Mouse (Mus musculus) kidney, postnatal 4 days (tissue): Measurements from ENCODE around the gene Hyal1.
A peak's percentile ranks its signal among the peaks of the same experiment; 100 is the strongest.

Experiments
- DNase-seq, 2 experiments: peaks; one replicate each; pipeline ENCODE4 v3.0.0; 2021; ENCODE audit warnings: mixed read lengths in 2 of 2

Gene Hyal1

DNA sequence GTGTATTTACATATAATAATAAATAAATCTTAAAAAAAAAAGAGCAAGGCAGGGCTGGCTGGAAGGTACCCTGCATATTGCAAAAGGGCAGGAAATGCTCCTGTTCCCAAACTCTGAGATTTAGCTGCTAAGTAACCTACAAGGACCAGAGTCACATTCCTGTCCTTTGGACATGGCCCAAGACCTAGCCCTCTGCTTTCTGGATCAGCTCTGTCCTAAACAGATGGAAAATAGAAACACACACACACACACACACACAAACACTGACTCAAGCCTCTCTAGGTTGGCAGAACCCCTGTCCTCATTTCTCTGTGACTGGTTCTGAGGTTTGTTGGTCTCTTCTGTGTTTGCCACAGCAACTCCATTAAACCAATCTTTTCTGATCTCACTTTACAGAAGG, 44.2 kb downstream of the Hyal1 start:
- peak in 1 of 2 experiments; percentile 47 for DNase-seq

DNA sequence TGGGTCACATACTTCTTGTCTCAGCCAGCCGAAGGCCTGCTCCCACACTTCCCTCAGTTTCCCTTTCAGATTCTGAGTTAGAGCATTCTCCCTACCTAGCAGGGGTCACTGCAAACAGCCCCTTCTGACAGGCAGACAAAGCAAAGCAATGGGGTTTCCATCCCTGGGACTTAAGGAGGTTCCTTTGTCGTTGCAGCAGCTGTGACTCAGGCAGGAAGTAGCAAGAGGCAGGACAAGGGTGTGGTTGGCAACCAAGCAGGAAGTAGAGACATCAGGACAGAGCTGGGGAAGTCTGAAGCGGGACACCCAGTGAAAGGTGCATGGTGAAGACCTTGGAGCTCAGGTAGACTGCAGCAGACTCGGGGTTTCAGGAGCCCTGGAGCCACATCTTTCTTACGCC, 47.8 kb downstream of the Hyal1 start:
- peak; percentile 21 to 34 for DNase-seq

DNA sequence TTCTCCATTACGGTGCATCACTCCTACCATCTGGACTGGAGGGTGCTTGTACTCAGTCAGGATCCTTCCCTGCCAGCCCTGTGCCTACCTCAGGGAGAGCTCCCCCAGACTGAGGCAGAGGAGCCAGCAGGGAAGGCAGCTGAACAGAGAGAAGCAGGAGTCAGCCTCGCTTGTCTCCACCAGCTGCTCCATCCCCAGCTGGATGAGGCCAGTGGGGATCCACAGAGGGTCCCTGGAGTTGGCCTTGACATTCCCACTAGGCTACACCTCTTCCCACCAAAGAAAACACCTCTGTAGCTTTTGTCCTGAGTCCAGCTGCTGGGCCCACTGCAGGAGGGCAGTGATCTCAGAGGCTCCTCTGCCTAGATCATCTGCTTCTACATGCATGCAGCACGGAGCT, 48.2 kb downstream of the Hyal1 start:
- no peak for DNase-seq

DNA sequence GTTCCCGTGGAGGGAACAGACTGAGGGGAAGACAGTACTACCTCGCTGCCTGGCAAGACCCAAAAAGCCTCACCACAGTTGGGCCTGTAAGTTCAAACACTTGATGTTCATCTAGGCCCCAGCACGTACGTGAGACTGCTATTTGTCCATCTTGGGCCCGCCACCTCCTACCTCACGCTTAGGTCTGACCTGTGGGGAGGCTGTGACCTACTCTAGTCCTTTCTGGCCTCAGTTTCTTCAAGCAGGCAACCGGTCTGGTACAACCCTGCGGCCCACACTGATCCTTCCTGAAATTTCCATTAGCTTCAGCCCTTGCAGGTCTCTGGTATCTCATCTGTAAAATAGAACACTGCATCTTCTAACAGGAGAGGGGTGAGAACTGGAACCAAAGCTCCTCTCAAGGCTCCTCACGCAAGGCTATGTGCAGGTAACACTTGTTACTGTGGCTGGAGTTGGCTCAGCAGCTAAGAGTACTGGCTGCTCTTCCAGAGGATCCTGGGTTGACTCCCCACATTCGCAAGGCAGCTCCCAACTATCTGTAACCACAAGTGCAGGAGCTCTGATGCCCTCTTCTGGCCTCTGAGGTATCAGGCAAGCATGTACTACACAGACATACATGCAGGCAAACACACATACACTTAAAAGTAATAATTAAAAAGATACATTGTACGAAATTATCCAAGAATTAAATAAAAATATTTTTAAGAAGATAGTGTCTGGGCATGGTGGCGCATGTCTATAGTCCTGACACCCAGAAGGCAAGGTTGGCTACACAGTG, 48.8 kb downstream of the Hyal1 start:
- peak in 1 of 2 experiments; percentile 47 for DNase-seq

DNA sequence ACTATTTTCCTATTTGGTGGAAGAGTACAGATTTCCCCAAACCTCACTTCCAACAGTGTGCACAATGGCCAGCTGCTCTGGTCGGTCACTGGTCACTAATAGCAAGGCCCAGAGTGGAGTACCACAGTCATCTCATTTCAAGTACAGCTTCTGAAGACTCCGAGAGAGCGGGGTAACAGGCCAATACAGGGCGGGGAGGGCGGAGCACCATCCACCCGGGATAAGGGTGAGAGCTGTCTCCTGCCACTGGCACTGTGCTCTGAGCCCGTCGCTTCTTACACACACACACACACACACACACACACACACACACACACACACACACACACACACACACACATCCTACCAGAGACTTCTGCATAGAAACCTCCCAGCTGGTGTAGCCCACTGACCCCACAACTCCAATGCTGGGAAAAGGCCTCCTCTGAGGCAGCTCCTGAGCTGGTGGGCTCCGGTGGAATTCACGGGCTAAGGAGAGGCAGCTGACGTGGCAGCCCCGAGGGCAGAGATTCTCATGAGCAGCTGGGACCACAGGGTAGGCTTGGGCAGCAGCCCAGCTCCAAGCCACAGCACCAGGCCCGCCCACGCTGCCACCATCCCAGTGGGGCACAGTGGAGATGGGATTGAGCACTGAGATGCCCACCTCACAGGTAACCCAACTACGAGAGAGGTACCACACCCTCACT, 49.6 kb downstream of the Hyal1 start:
- no peak for DNase-seq

DNA sequence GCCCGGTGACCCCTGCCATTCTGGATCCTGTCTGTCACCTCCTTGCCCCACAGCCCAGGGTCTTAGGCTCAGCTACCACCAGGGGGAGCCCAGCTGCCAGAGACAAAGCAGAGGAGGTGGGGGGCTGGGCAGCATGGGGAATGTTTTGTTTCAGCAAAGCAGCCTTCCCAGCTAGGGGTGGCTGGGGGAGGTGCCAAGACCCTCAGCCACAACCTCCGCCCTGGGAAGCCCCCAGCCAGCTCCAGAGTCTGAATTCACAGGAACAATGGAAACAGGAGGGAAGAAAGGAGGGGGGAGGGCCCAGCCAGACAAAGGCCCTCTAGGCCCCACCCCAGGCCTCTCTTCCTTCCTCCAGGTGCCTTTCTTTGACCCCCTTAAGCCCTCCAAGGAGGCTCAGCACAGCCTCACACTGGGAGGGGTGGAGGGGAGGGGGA, 50.1 kb downstream of the Hyal1 start:
- peak; percentile 96 to 97 for DNase-seq

DNA sequence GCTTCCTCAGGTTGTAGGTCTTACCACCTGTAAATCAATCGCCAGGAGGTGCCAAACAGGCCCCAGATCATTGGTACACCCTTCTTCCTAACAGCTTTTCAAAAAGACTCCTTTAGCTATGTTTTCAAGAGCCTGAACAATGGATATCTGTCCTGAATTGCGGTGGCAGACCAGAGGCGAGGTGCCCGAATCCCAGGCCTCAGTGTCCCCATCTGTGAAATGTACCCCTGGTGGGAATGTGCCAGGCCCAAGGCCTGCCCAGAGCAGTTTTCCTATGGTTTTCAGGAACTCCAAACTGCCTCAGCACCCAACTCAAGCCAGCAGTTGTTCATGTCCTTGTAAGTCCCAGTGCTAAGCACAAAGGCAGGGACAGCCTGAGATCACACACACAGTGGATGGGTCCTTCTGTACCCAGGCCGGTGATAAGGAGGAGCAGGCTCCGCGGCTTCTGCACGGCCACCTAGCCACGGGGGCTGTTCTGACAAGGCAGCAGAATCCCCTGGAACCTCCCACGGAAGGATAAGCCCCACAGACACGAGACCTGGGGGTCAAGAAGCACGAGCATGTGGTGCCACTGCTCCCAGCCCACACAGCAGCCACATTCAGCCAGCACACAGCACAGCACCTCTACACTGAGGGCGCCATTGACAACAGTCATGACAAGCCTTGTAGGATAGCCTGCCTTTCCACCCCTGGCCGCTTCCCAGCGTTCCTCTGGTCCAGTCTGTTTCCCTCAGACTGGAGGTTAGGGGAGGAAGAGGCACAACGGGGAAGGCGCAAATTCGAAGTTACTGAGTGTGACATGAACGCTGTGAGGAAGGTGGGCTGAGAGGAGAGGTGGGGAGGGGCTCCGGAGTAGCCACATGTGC, 50.9 kb downstream of the Hyal1 start:
- no peak for DNase-seq

DNA sequence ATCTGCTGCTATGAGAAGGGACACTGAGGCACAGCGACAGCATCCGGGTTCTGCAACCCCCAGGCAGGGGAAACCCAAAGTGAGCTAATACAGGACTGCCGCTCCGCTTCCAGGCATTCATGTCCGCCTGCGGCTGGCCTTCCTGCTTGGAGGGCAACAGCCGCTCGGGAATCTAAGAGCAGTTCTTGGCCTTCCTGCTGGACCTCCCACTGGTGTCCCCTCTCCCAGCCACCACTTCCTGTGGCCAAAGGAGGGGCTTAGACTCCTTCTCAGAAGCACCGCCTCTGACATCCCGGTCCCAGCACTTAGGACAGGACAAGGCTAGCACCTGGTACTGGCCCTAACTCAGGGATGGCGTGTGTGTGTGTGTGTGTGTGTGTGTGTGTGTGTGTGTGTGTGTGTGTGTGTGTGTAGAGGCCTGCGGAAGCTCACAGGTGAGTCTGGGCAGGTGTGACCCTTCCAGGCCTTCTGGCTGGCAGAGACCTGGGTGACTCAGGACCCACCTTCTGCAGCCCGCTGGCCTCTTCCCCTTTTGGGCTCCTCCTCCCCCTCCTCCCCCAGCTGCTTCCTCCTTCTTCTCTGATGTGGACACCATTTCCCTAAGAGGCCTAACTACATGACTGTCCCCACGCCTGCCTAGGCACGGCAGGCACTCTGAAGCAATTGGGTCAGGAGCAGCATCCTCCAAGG, 52.1 kb downstream of the Hyal1 start:
- peak; percentile 71 to 80 for DNase-seq

DNA sequence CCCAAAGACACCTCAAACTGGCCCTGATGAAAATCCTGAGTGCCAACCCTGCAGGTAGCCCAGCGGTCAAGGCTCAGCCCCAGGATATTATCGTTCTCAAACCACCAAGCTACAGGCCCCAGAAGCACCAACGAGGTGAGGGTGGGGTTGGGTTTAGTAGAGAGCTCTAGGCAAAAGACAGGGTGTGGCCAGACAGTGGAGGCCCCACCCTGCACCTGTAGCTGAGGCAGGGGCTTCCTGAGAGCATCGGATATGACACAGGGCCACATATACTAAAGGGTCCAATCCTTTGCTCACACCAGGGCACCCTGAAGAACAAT, 52.6 kb downstream of the Hyal1 start:
- no peak for DNase-seq

DNA sequence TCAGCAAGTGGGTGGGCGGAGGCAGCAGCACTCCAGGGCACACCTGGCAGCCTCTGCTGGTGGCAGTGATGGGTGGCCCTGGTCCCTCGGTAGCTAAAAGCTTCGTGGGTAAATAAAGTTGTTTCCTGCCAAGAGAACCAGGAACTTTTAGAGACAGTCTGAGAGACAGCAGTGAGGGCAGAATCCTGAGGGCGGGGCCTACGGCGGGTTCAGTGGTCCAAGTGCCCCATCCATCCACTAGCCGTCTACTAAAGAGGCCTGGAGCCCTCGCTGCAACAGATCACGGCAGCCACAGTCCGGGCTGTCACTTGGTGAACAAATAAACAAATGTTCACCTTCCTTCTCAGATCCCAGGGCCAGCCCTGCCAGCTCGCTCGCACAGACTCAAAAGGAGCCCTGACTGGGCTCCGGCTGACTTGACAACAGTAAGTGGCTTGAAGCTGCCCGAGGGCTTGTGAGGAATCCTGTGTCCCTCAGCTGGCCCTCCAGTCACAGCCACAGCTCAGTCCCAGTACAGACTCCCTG, 53.2 kb downstream of the Hyal1 start:
- peak; percentile 52 to 69 for DNase-seq

DNA sequence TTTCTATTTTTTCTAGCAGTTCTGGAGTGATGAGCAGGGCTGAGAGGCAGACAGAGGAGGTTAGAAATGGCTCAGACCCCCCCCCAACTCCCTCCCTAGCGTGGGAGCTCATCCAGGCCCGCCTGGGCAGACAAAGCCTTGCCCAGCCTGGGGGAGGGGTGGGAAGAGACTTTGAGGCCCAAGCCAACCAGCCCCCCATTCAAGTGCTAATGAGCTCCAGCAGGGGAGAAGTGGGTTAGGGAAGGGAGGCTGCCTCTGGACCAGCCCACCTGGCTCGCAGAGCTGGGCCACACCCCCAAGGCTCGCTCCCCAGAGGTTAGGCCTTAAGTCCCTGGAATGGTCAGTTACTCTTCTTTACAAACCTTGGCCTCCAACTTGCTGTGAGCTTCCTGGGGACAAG, 53.8 kb downstream of the Hyal1 start:
- peak; percentile 56 to 71 for DNase-seq
